Mouse (Mus musculus): ENCODE measurements around the gene Dynlt1f. TPM values are rescaled to one million over a fixed set of nuclear protein-coding genes. Genes with fewer than 3 reads are reported as not detected.
"Not testable (repeated sequence)": the region's sequence is repeated elsewhere in the genome, so short reads cannot be mapped to it uniquely, and the experiment has no call there.

The Dynlt1f gene
- polyA plus RNA-seq (2012; rRNA removed), result 71.0 and 79.5 TPM in 2 replicates

DNA sequence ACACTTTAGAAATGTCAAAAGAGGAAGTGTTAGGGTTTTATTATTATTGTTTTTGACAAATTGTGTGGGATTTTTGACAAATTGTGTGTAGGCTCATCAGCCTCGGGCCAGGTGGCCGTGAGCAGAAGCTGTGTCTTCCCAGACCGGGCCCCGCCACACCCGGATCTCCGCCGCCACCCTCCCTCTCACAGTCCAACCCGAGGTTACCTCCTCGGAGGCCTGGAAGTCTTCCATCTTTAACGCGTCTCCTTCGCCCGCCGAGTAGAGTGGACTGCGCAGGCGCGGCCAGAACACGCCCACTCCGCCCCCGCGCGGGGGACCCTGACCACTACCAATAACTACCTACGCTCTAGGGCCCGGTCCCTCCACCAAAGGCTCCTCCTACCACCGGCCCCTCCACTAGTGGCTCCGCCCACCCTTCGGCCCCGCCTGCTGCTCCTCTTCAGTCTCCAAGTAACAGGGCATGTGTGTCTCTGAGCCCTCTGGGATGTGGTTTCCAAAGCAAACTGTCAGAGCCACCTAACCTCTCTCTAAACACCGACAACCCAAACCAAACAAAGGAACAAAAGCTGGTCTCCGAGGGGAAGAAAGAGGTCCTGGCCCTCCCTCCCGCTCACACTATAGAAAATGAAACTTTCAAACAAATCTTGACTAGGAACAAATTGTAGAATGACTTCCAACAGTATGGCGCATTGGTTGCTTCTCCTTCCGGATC, at the start of gene Dynlt1f:
Gene Dynlt1f (minus strand): TSS at position 334 of the 715 bp plus-strand sequence.
- DNase-seq (ENCODE audit: low read depth), result not testable (repeated sequence)

GRCm38 (mm10) chr17:6703381-6704270, 47.9 kb upstream of the Dynlt1f start:
- not testable (repeated sequence) for DNase-seq (ENCODE audit: low read depth)

DNA sequence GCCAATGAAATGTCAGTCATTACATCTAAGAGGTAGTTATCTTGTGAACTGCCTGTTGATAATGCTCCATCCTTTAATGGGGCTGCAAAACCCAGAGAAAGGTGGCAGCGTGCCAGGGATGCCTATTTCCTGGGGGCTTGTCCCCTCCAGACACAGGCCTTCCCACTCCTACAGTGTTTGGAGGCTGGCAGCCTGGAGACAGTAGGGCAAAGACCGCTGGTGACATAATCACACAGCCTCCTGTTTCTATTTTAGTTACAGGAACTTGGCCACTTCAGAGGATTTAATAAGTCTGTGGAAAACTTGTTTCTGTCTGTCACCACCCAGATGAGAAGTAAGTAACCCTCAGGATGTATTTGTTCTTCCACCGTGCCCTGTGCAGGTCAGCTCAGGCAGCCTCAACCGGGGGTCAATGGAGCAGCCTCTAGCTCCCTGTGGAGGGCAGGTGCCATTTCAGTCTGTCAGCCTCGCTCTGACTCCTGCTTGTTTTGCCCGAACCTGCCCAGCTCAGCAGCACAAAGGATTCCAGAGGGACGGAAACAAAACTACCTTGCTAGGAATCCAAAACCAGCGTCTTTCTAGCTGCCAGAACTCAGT, 47.0 kb upstream of the Dynlt1f start:
- DNase-seq (ENCODE audit: low read depth), result not testable (repeated sequence)

GRCm38 (mm10) chr17:6700077-6700476, 44.4 kb upstream of the Dynlt1f start:
- DNase-seq (ENCODE audit: low read depth), result not testable (repeated sequence)

- DNase-seq (ENCODE audit: low read depth), result not testable (repeated sequence)
Observed at GRCm38 (mm10) chr17:6699502-6699901, 43.8 kb upstream of the Dynlt1f start.

- not testable (repeated sequence) for DNase-seq (ENCODE audit: low read depth)
Observed at GRCm38 (mm10) chr17:6697224-6697775, 41.6 kb upstream of the Dynlt1f start.

GRCm38 (mm10) chr17:6696521-6696920, 40.8 kb upstream of the Dynlt1f start:
- not testable (repeated sequence) for DNase-seq (ENCODE audit: low read depth)

DNA sequence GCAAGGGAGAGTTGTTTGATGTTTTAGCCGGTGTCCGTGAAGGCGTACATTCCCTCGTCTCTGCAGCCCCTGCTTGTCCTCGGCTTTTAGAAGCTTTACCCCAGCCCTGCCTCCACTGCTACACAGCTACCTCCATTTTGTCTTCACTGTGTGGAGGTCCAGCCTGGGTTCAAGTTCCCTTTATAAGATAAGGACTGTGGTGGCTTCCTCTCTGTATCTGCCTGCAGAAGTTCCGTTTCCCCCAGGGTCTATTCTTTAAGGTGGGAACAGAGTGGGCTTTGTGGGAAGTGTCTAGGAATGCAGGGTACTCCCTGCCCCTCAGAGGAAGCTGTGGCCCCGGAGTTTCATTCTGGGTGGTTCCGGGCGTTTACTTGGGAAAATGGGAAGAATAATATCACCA, 40.0 kb upstream of the Dynlt1f start:
- DNase-seq (ENCODE audit: low read depth), result not testable (repeated sequence)

- not testable (repeated sequence) for DNase-seq (ENCODE audit: low read depth)
Observed at GRCm38 (mm10) chr17:6691596-6691995, 35.9 kb upstream of the Dynlt1f start.

GRCm38 (mm10) chr17:6689344-6689743, 33.6 kb upstream of the Dynlt1f start:
- not testable (repeated sequence) for DNase-seq (ENCODE audit: low read depth)

- DNase-seq (ENCODE audit: low read depth), result not testable (repeated sequence)
Observed at GRCm38 (mm10) chr17:6686299-6686971, 30.7 kb upstream of the Dynlt1f start.

- not testable (repeated sequence) for DNase-seq (ENCODE audit: low read depth)
Observed at GRCm38 (mm10) chr17:6685288-6685818, 29.7 kb upstream of the Dynlt1f start.

- not testable (repeated sequence) for DNase-seq (ENCODE audit: low read depth)
Observed at GRCm38 (mm10) chr17:6684464-6685287, 29.0 kb upstream of the Dynlt1f start.

DNA sequence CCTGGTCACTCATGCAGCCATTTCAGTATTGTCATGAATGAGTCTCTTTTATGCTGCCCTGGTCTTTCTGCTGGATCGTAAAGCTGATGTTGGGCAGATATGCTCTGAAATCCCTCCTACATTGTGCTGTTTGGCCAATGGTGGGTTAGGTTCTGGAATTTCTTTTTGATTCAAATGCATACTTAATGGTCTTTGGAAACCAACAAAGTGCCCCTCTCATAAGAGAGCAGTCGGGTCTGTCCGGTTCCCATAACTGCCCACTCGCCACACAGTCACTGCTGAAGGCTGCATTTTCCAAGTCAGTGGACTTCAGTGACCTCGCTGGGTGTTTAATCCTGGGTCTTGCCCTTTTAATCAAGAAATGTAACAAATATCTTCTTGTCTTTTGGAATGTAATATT, 28.0 kb upstream of the Dynlt1f start:
- not testable (repeated sequence) for DNase-seq (ENCODE audit: low read depth)

- DNase-seq (ENCODE audit: low read depth), result not testable (repeated sequence)
Observed at GRCm38 (mm10) chr17:6681721-6682120, 26.0 kb upstream of the Dynlt1f start.

DNA sequence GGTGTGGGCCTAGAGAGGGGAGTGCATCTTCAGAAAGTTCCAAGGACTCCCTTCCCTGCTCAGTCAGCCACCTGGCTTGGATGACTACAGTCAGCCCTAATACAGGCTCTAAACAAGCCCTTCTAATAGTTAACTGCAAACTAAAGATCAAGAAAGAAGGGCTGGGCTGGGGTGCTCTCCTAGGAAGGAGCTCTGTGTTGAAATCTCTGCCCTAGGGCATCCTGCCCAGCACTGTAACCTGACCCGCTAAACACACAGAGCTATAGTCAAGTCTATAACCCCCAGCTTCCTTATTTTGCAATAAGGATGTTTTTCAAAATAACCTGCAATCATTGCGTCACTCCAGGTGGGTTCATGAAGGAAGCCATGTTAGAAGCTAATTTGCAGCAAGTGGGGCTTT, 22.4 kb upstream of the Dynlt1f start:
- not testable (repeated sequence) for DNase-seq (ENCODE audit: low read depth)

GRCm38 (mm10) chr17:6674297-6674696, 18.6 kb upstream of the Dynlt1f start:
- DNase-seq (ENCODE audit: low read depth), result not testable (repeated sequence)

DNA sequence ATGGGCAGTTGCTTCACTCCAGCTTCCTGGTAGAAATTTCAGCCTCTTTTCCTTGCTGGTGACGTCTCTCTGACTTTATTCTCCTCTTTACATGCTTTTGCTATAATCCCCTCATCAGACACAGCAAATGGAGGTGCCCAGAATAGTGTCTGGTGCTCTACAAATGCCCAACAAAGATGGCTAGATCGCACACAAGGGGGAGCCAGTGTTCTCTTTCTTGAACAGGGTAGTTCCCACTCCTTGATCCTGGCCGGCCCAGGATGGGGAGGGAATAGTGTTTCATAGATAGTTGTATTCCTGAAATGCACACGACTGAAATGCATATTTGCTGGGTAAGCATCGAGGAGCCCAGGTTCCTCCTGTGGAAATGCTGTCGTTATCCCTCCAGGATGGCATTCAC, 12.8 kb upstream of the Dynlt1f start:
- DNase-seq (ENCODE audit: low read depth), result not testable (repeated sequence)

- DNase-seq (ENCODE audit: low read depth), result not testable (repeated sequence)
Observed at GRCm38 (mm10) chr17:6665389-6665788, 9.7 kb upstream of the Dynlt1f start.

DNA sequence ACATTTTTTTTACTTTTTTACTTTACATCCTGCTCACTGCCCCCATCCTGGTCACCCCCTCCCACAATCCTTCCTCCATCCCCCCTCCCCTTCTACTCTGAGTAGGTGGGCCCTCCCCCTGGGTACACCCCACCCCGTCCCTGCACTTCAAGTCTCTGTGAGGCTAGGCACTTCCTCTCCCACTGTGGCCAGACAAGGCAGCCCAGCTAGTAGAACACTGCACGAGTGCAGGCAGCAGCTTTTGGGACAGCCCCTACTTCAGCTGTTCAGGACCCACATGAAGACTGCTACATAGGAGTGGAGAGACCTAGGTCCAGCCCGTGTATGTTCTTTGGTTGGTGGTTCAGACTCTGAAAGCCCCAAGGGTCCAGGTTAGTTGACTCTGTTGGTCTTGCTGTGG, 7.1 kb upstream of the Dynlt1f start:
- not testable (repeated sequence) for DNase-seq (ENCODE audit: low read depth)
